Mouse (Mus musculus) kidney, embryonic 16.5 days (tissue): ENCODE measurements at regions not wholly inside any gene's neighbourhood (a gene's known extent, or its start where the extent isn't known, plus 50 kb on each side); places are given as distances from the start of the nearest gene placed in this dataset.

ENCODE experiments used
- ATAC-seq: fragments of 200-750 bp; cut with Nextera tagmentation; 2 replicates; pipeline ENCODE4 v1.8.0; 2017; ENCODE audit warnings: moderate TSS enrichment; ENCODE audit not compliant: low FRiP score, low TSS enrichment
- H3K27ac ChIP-seq: fragments of 300-500 bp; sonication (generic); 2 replicates; pipeline ENCODE4 v1.5.1; 2014; ENCODE audit warnings: low read length
- H3K27me3 ChIP-seq: fragments of 300-500 bp; sonication (generic); 2 replicates; pipeline ENCODE4 v1.6.1; 2014; ENCODE audit warnings: low read length, control low read depth, mixed read lengths; ENCODE audit not compliant: insufficient read depth
- H3K36me3 ChIP-seq: fragments of 300-500 bp; sonication (generic); 2 replicates; pipeline ENCODE4 v1.6.1; 2014; ENCODE audit warnings: low read length, control low read depth, mixed read lengths; ENCODE audit not compliant: insufficient read depth
- H3K4me1 ChIP-seq: fragments of 300-500 bp; sonication (generic); 2 replicates; pipeline ENCODE4 v1.6.1; 2014; ENCODE audit warnings: low read length, control low read depth, mixed read lengths; ENCODE audit not compliant: insufficient read depth
- H3K4me2 ChIP-seq: fragments of 300-500 bp; sonication (generic); replicated peaks from 2 replicates; pipeline ENCODE4 v1.6.1; 2014; ENCODE audit warnings: low read depth, low read length
- H3K4me3 ChIP-seq: fragments of 300-500 bp; sonication (generic); 2 replicates; pipeline ENCODE4 v1.5.1; 2014; ENCODE audit warnings: mild to moderate bottlenecking, low read length
- H3K9ac ChIP-seq: fragments of 300-500 bp; sonication (generic); replicated peaks from 2 replicates; pipeline ENCODE4 v1.6.1; 2014; ENCODE audit warnings: low read length
- H3K9me3 ChIP-seq: fragments of 300-500 bp; sonication (generic); 2 replicates; pipeline ENCODE4 v1.6.1; 2016; ENCODE audit warnings: low read length, control low read depth
- whole genome bisulfite sequencing: fragments of 180-500 bp; shearing (Covaris S2); extraction: QIAGEN DNeasy Blood & Tissue Kit; methylation state at CpG from one replicate; pipeline ENCODE4 v1.1.7; 2014; 5-methylcytosine and 5-hydroxymethylcytosine counted together

DNA sequence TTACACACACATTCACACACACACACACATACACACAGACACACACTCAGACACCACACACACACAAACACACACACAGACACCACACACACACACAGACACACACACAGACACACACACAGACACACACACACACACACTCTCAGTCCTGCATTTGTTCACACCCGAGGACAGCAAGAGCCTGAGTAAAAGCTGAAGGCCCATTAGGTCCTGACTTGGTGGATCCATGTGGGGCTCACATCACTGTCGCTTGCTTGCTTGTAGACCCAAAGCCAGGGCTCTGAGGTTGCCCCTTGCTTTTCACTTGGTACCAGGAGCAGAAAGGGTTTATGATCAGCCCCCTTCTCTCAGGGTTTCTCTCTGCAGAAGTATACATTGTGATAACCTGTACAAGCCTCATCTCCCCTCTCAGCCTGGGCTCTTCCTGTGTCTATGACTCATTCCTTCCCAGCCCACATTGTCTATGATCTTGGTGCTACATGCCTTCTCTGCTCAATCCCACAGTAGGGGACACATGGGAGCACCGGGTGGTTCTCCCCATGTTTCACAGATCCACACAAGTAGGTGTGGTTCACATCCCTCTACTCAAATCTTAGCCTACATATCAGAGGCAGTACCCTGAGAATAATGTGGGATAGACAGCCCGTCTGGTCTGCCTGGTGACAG, 378.8 kb downstream of the Fam19a5 start:
- Histone ChIP-seq H3K27me3 (no peaks in the 10 kb centered on the region), H3K27ac (no peak overlapping the region), H3K9me3 (no peaks in the 10 kb centered on the region), H3K9ac (no peak overlapping the region), H3K4me3 (no peak overlapping the region), H3K36me3 (no peaks in the 10 kb centered on the region), H3K4me2 (no peak overlapping the region), H3K4me1 (no peaks in the 10 kb centered on the region)
- WGBS: 83% methylated on average over 4 of the region's 4 CpGs
- ATAC-seq: no peak

DNA sequence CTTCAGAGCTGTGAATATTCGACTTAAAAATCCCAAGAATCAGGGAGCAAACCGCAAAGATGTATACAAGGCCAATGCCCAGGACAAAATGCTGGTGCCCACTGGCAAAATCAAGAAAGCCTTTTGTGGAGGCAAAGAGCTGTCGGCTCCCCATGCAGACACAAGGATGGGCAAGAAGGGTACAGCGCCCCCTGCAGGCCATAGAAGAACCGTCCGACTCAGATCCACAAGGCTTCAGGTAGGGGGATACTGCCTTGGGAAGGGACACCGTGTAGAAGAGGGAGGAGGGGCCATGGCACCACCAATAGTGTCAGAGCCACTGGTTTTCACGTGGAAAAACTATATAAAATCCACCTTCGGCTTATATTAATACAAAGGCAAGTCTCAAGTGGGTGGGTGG, 379.8 kb downstream of the Fam19a5 start:
- H3K9ac ChIP-seq: no peak overlapping the region
- no peaks in the 10 kb centered on the region for H3K9me3 ChIP-seq
- no peak overlapping the region for H3K4me2 ChIP-seq
- H3K4me1 ChIP-seq: no peaks in the 10 kb centered on the region
- H3K27ac ChIP-seq: no peak overlapping the region
- no peak overlapping the region for H3K4me3 ChIP-seq
- no peaks in the 10 kb centered on the region for H3K27me3 ChIP-seq
- no peak for ATAC-seq
- H3K36me3 ChIP-seq: no peaks in the 10 kb centered on the region
- 42% methylated on average over 9 of the region's 9 CpGs for WGBS

DNA sequence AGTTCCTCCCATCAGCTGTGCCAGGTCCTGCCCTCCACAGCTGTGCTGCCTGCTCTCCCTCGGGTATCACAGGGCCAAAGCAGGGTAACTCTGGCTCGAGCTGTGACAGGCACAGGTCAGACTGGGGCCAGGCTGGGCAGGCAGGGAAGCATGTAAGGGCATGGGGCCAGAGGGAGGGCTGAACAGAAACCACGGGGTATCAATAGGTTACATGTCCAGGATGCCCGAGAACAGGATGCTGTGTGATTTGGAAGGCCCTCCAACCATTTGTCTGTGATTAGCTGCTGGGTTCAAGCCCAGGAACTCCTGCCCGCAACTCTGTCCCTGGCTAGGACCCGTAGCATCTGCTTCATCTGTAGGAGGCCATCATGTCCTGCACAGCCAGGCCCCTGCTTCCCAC, 391.9 kb downstream of the Fam19a5 start:
- Histone ChIP-seq H3K4me2 (no peak overlapping the region), H3K4me1 (no peaks in the 10 kb centered on the region), H3K36me3 (no peaks in the 10 kb centered on the region), H3K9ac (no peak overlapping the region), H3K27me3 (no peaks in the 10 kb centered on the region), H3K27ac (no peak overlapping the region), H3K9me3 (no peaks in the 10 kb centered on the region), H3K4me3 (no peak overlapping the region)
- WGBS: 59% methylated on average over 6 of the region's 6 CpGs
- ATAC-seq: no peak

- no peak overlapping the region for H3K4me2 ChIP-seq
- H3K27ac ChIP-seq: no peak overlapping the region
- no peaks in the 10 kb centered on the region for H3K4me1 ChIP-seq
- no peaks in the 10 kb centered on the region for H3K27me3 ChIP-seq
- H3K9ac ChIP-seq: no peak overlapping the region
- ATAC-seq: no peak
- no peaks in the 10 kb centered on the region for H3K36me3 ChIP-seq
- H3K4me3 ChIP-seq: no peak overlapping the region
- 63% methylated on average over 3 of the region's 3 CpGs for WGBS
- no peaks in the 10 kb centered on the region for H3K9me3 ChIP-seq
Observed at GRCm38 (mm10) chr15:87940837-87941236, 396.7 kb downstream of the Fam19a5 start.

- no peaks in the 10 kb centered on the region for H3K27me3 ChIP-seq
- ATAC-seq: no peak
- 78% methylated on average over 3 of the region's 3 CpGs for WGBS
Observed at GRCm38 (mm10) chr15:87952531-87952930, 408.4 kb downstream of the Fam19a5 start.

DNA sequence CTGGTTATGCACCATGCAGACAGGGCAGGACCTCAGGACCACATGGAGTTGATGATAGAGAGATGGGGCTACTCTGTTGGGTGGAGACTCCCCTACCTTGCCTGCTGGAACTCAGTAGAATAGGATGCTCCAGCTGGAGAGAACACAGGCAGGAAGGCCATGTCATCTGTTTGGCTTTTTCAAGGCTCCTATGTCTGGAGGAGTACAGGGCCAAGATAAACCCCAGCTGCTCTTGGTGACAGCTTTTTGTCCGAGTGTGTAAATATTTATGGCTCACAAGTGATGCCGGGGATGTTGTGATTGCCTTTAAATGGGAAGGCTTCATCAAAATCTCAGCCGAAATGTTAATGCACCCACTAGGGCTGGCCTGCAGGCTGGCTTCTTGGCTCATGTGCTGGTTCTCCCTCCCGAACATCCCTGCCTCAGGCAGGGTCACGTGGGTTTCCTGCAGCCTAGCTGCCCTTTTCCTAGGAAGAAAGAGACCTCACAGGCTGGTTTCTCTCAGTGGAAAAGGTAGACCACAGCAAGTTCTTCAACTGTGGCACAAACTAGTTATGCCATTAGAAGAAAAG, 411.7 kb downstream of the Fam19a5 start:
- no peaks in the 10 kb centered on the region for H3K9me3 ChIP-seq
- H3K36me3 ChIP-seq: no peaks in the 10 kb centered on the region
- WGBS: 41% methylated on average over 5 of the region's 5 CpGs
- ATAC-seq: no peak
- H3K9ac ChIP-seq: no peak overlapping the region
- H3K4me1 ChIP-seq: no peaks in the 10 kb centered on the region
- no peak overlapping the region for H3K4me3 ChIP-seq
- H3K27me3 ChIP-seq: no peaks in the 10 kb centered on the region
- H3K27ac ChIP-seq: no peak overlapping the region
- H3K4me2 ChIP-seq: no peak overlapping the region

More at GRCm38 (mm10) chr15:87952531-87952930, 408.4 kb downstream of the Fam19a5 start:
- Histone ChIP-seq H3K4me1 (no peaks in the 10 kb centered on the region), H3K9ac (no peak overlapping the region), H3K9me3 (no peaks in the 10 kb centered on the region), H3K36me3 (no peaks in the 10 kb centered on the region), H3K4me2 (no peak overlapping the region), H3K27ac (no peak overlapping the region), H3K4me3 (no peak overlapping the region)

DNA sequence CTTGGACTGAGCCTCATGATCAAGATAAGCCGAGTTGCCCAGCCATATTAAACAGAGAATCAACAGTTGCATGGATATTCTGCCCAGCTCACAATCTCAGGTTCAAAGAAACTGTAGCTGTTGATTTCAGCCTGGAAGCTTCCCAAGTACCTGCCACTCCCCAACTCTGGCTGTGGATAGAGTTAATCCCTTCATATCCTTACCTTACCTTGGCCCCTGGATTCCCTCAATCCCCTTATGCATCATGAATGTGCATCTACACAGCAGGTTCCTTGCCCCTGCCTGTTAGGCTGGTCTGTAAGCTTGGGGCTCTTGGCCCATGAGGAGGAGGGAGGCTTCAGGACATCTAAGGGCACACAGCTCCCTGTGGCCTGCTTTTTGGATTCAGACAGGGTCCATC, 414.8 kb downstream of the Fam19a5 start:
- no peaks in the 10 kb centered on the region for H3K27me3 ChIP-seq
- H3K4me1 ChIP-seq: no peaks in the 10 kb centered on the region
- ATAC-seq: no peak
- H3K4me2 ChIP-seq: no peak overlapping the region
- 58% methylated on average over 1 of the region's 1 CpGs for WGBS
- H3K36me3 ChIP-seq: no peaks in the 10 kb centered on the region
- no peak overlapping the region for H3K4me3 ChIP-seq
- no peak overlapping the region for H3K27ac ChIP-seq
- no peak overlapping the region for H3K9ac ChIP-seq
- H3K9me3 ChIP-seq: no peaks in the 10 kb centered on the region

DNA sequence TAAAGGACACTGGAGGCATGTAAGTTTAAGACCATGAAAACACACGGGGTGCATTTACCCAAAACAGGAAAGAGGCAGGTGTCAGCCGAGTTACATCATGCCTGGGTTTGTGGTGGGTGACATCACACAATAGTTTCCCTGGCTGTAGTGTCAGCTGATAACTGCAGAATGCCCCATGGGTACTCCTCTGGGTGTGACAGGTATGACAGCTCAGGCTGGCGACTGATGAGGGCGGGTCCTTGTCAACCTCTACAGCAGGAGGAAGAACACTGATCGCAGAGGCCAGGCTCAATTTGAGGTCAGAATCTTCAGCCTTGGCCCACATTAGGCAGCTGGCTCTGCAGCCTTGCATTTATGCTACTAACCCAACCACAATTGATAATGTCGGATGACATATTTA, 428.5 kb downstream of the Fam19a5 start:
- Histone ChIP-seq H3K4me2 (no peak overlapping the region), H3K36me3 (no peaks in the 10 kb centered on the region), H3K9me3 (no peaks in the 10 kb centered on the region), H3K4me1 (no peaks in the 10 kb centered on the region), H3K4me3 (no peak overlapping the region), H3K27ac (no peak overlapping the region), H3K9ac (no peak overlapping the region), H3K27me3 (no peaks in the 10 kb centered on the region)
- 83% methylated on average over 6 of the region's 6 CpGs for WGBS
- ATAC-seq: no peak

DNA sequence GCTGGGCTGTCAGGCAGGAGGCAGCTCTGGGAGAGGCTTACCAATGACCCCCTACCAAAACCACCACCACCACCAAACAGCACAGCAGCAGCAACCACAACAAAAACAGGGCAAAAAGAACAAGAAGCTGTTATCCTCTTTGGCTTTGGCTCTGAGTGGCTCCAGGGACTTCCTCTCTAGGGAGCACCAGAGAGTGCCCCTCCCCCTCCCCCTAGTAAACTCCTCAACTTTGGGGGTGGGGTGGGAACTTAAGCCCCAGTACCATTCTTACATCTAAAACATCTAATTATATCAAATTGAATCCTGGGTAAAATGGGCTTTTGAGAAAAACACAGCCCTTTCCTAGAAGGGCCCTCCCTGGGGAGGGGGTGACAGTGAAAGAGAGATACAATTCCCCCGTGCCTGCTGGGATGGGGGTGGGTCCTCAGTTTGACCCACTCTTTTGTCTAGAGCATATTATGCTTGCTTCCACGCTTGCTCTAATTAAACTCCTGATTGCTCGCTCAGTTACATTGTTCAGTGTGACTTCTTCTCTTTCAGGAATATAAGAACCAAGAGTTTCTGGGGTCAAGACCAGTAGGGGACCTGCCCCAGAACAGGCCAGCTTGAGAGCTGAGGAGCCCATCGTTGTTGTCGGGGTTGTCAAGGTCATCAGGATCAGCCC, 443.4 kb downstream of the Fam19a5 start:
- Histone ChIP-seq H3K4me1 (peaks cover 3% of the 10 kb centered on the region; the same call in 1 of the 2 replicates), H3K36me3 (no peaks in the 10 kb centered on the region), H3K4me2 (no peak overlapping the region), H3K27ac (no peak overlapping the region), H3K4me3 (no peak overlapping the region), H3K27me3 (no peaks in the 10 kb centered on the region), H3K9me3 (no peaks in the 10 kb centered on the region), H3K9ac (no peak overlapping the region)
- ATAC-seq: no peak
- 31% methylated on average over 5 of the region's 5 CpGs for WGBS

- Histone ChIP-seq H3K4me2 (no peak overlapping the region), H3K9ac (no peak overlapping the region), H3K4me3 (no peak overlapping the region), H3K9me3 (no peaks in the 10 kb centered on the region), H3K4me1 (no peaks in the 10 kb centered on the region), H3K36me3 (no peaks in the 10 kb centered on the region), H3K27me3 (no peaks in the 10 kb centered on the region), H3K27ac (no peak overlapping the region)
- WGBS: 75% methylated on average over 8 of the region's 8 CpGs
- ATAC-seq: no peak
Observed at GRCm38 (mm10) chr15:87994546-87994945, 450.4 kb downstream of the Fam19a5 start.
